Mouse (Mus musculus) hindbrain, embryonic 10.5 days (tissue): Measurements from ENCODE around the gene Olfr521. TPM values are rescaled to one million over a fixed set of nuclear protein-coding genes. Genes with fewer than 3 reads are reported as not detected.
"Not testable (repeated sequence)": the region's sequence is repeated elsewhere in the genome, so short reads cannot be mapped to it uniquely, and the experiment has no call there.

ENCODE experiments used
- DNase-seq: peaks from one replicate; pipeline ENCODE4 v3.0.0-alpha.2; 2017; ENCODE audit warnings: low spot score
- H3K27ac ChIP-seq: fragments of 300-500 bp; sonication (generic); 2 replicates; pipeline ENCODE4 v1.5.1; 2016; ENCODE audit warnings: mild to moderate bottlenecking, moderate library complexity
- H3K27me3 ChIP-seq: fragments of 300-500 bp; sonication (generic); 2 replicates; pipeline ENCODE4 v1.6.1; 2016; ENCODE audit warnings: mild to moderate bottlenecking; ENCODE audit not compliant: poor library complexity, insufficient read depth, severe bottlenecking
- H3K36me3 ChIP-seq: fragments of 300-500 bp; sonication (generic); 2 replicates; pipeline ENCODE4 v1.6.1; 2016; ENCODE audit warnings: mild to moderate bottlenecking, moderate library complexity
- H3K4me1 ChIP-seq: fragments of 300-500 bp; sonication (generic); replicated peaks from 2 replicates; pipeline ENCODE4 v1.6.1; 2016; ENCODE audit warnings: mild to moderate bottlenecking
- H3K4me3 ChIP-seq: fragments of 300-500 bp; sonication (generic); 2 replicates; pipeline ENCODE4 v1.5.1; 2016; ENCODE audit warnings: mild to moderate bottlenecking, moderate library complexity
- H3K9me3 ChIP-seq: fragments of 300-500 bp; sonication (generic); 2 replicates; pipeline ENCODE4 v1.6.1; 2016; ENCODE audit warnings: mild to moderate bottlenecking, moderate library complexity
- WGBS: fragments of 180-500 bp; shearing (Covaris S2); methylation state at CpG from one replicate; pipeline ENCODE4 v1.1.7; 2016; 5-methylcytosine and 5-hydroxymethylcytosine counted together
- polyA plus RNA-seq: library from polyadenylated mRNA; unstranded; fragments of >200 nt; fragmentation: Nextera tagmentation; extraction: Ambion mirVana; gene quantifications from 2 replicates; pipeline ENCODE4 v1.2.1, GENCODE M21; 2016

Olfr521 gene
- polyA plus RNA-seq, 1 experiment from 2014 or later: not detected

GRCm38 (mm10) chr7:99794096-99794495 lies 30.8 kb downstream of the Olfr521 start:
- peaks cover 20% of the 10 kb centered on the region for H3K4me1 ChIP-seq
- no peaks in the 10 kb centered on the region for H3K9me3 ChIP-seq
- no peak for DNase-seq
- H3K4me3 ChIP-seq: no peak overlapping the region
- H3K27ac ChIP-seq: no peak overlapping the region
- H3K36me3 ChIP-seq: no peaks in the 10 kb centered on the region
- WGBS: 65% methylated on average over 2 of the region's 2 CpGs
- peaks cover 34% of the 10 kb centered on the region for H3K27me3 ChIP-seq

- H3K4me3 ChIP-seq: peak overlapping the region; percentile 42
- H3K36me3 ChIP-seq: no peaks in the 10 kb centered on the region
- H3K27ac ChIP-seq: peak overlapping the region; percentile 59
- DNase-seq: peak; percentile 34
- 16% methylated on average over 17 of the region's 17 CpGs for WGBS
- no peaks in the 10 kb centered on the region for H3K9me3 ChIP-seq
- H3K4me1 ChIP-seq: peaks cover 20% of the 10 kb centered on the region
- peaks cover 34% of the 10 kb centered on the region for H3K27me3 ChIP-seq
Observed at GRCm38 (mm10) chr7:99795192-99795981, 32.1 kb downstream of the Olfr521 start.

- peaks cover 20% of the 10 kb centered on the region for H3K4me1 ChIP-seq
- no peak for DNase-seq
- H3K4me3 ChIP-seq: no peak overlapping the region
- peaks cover 34% of the 10 kb centered on the region for H3K27me3 ChIP-seq
- H3K9me3 ChIP-seq: no peaks in the 10 kb centered on the region
- H3K27ac ChIP-seq: peak overlapping the region; percentile 8; the same call in 1 of the 2 replicates
- H3K36me3 ChIP-seq: no peaks in the 10 kb centered on the region
- 68% methylated on average over 3 of the region's 3 CpGs for WGBS
Observed at GRCm38 (mm10) chr7:99796471-99796870, 33.2 kb downstream of the Olfr521 start.

- Histone ChIP-seq H3K27ac (no peak overlapping the region), H3K4me3 (no peak overlapping the region), H3K4me1 (peaks cover 20% of the 10 kb centered on the region), H3K9me3 (no peaks in the 10 kb centered on the region), H3K36me3 (no peaks in the 10 kb centered on the region), H3K27me3 (peaks cover 34% of the 10 kb centered on the region)
- no peak for DNase-seq
- 81% methylated on average over 3 of the region's 3 CpGs for WGBS
Observed at GRCm38 (mm10) chr7:99797261-99797660, 34.0 kb downstream of the Olfr521 start.

- WGBS: 33% methylated on average over 6 of the region's 6 CpGs
Observed at GRCm38 (mm10) chr7:99797911-99798647, 34.8 kb downstream of the Olfr521 start.

GRCm38 (mm10) chr7:99799118-99799517 lies 35.8 kb downstream of the Olfr521 start:
- 81% methylated on average over 7 of the region's 7 CpGs for WGBS
- Histone ChIP-seq H3K27ac (no peak overlapping the region), H3K4me3 (no peak overlapping the region), H3K4me1 (peaks cover 19% of the 10 kb centered on the region), H3K9me3 (no peaks in the 10 kb centered on the region), H3K27me3 (peaks cover 30% of the 10 kb centered on the region), H3K36me3 (no peaks in the 10 kb centered on the region)
- no peak for DNase-seq

More at GRCm38 (mm10) chr7:99797911-99798647, 34.8 kb downstream of the Olfr521 start:
- no peak overlapping the region for H3K27ac ChIP-seq
- H3K27me3 ChIP-seq: peaks cover 34% of the 10 kb centered on the region
- no peaks in the 10 kb centered on the region for H3K9me3 ChIP-seq
- peaks cover 20% of the 10 kb centered on the region for H3K4me1 ChIP-seq
- no peak overlapping the region for H3K4me3 ChIP-seq
- no peaks in the 10 kb centered on the region for H3K36me3 ChIP-seq
- DNase-seq: peak; percentile 30

GRCm38 (mm10) chr7:99803535-99803934 lies 40.2 kb downstream of the Olfr521 start:
- Histone ChIP-seq H3K27ac (no peak overlapping the region), H3K4me3 (no peak overlapping the region), H3K4me1 (no peaks in the 10 kb centered on the region), H3K27me3 (no peaks in the 10 kb centered on the region), H3K36me3 (no peaks in the 10 kb centered on the region), H3K9me3 (no peaks in the 10 kb centered on the region)
- WGBS: 78% methylated on average over 8 of the region's 8 CpGs
- no peak for DNase-seq

GRCm38 (mm10) chr7:99804033-99804432 lies 40.7 kb downstream of the Olfr521 start:
- not testable (repeated sequence) for H3K36me3 ChIP-seq, H3K4me1 ChIP-seq, H3K27ac ChIP-seq, H3K27me3 ChIP-seq, DNase-seq, H3K4me3 ChIP-seq, H3K9me3 ChIP-seq
- 87% methylated on average over 3 of the region's 3 CpGs for WGBS

- 97% methylated on average over 1 of the region's 1 CpGs for WGBS
Observed at GRCm38 (mm10) chr7:99805340-99805739, 42.0 kb downstream of the Olfr521 start.

GRCm38 (mm10) chr7:99807043-99807442 lies 43.7 kb downstream of the Olfr521 start:
- DNase-seq, H3K4me3 ChIP-seq, H3K4me1 ChIP-seq, H3K27ac ChIP-seq, H3K9me3 ChIP-seq, H3K27me3 ChIP-seq, H3K36me3 ChIP-seq: not testable (repeated sequence)
- 87% methylated on average over 7 of the region's 7 CpGs for WGBS

More at GRCm38 (mm10) chr7:99805340-99805739, 42.0 kb downstream of the Olfr521 start:
- Histone ChIP-seq H3K27ac (no peak overlapping the region), H3K36me3 (no peaks in the 10 kb centered on the region), H3K4me1 (no peaks in the 10 kb centered on the region), H3K4me3 (no peak overlapping the region), H3K9me3 (no peaks in the 10 kb centered on the region), H3K27me3 (no peaks in the 10 kb centered on the region)
- no peak for DNase-seq

GRCm38 (mm10) chr7:99810814-99811213 lies 47.5 kb downstream of the Olfr521 start:
- 93% methylated on average over 2 of the region's 2 CpGs for WGBS
- H3K4me3 ChIP-seq: no peak overlapping the region
- H3K27ac ChIP-seq: no peak overlapping the region
- no peaks in the 10 kb centered on the region for H3K9me3 ChIP-seq
- no peaks in the 10 kb centered on the region for H3K4me1 ChIP-seq
- H3K27me3 ChIP-seq: no peaks in the 10 kb centered on the region
- DNase-seq: no peak
- H3K36me3 ChIP-seq: no peaks in the 10 kb centered on the region

- Histone ChIP-seq H3K36me3 (no peaks in the 10 kb centered on the region), H3K27me3 (no peaks in the 10 kb centered on the region), H3K27ac (no peak overlapping the region), H3K9me3 (no peaks in the 10 kb centered on the region), H3K4me1 (no peaks in the 10 kb centered on the region), H3K4me3 (no peak overlapping the region)
- no peak for DNase-seq
- WGBS: 93% methylated on average over 4 of the region's 4 CpGs
Observed at GRCm38 (mm10) chr7:99811661-99812060, 48.4 kb downstream of the Olfr521 start.

- no peak overlapping the region for H3K27ac ChIP-seq
- 91% methylated on average over 11 of the region's 11 CpGs for WGBS
Observed at GRCm38 (mm10) chr7:99813394-99813793, 50.1 kb downstream of the Olfr521 start.

More at GRCm38 (mm10) chr7:99813394-99813793, 50.1 kb downstream of the Olfr521 start:
- H3K27me3 ChIP-seq: no peaks in the 10 kb centered on the region
- 0 out of 2 replicates have a peak, but pooled peaks cover 2% of the 10 kb centered on the region for H3K4me1 ChIP-seq
- H3K4me3 ChIP-seq: no peak overlapping the region
- no peaks in the 10 kb centered on the region for H3K9me3 ChIP-seq
- DNase-seq: no peak
- H3K36me3 ChIP-seq: no peaks in the 10 kb centered on the region
